Mouse (Mus musculus): ENCODE results near the gene Zmat3.

The Zmat3 gene

GRCm38 (mm10) chr3:32372470-32372869, 6.7 kb upstream of the Zmat3 start:
- DNase-seq (ENCODE audit: low read depth, low spot score) = no peak

- DNase-seq (ENCODE audit: low read depth, low spot score) = no peak
Observed at GRCm38 (mm10) chr3:32371957-32372356, 6.1 kb upstream of the Zmat3 start.

DNA sequence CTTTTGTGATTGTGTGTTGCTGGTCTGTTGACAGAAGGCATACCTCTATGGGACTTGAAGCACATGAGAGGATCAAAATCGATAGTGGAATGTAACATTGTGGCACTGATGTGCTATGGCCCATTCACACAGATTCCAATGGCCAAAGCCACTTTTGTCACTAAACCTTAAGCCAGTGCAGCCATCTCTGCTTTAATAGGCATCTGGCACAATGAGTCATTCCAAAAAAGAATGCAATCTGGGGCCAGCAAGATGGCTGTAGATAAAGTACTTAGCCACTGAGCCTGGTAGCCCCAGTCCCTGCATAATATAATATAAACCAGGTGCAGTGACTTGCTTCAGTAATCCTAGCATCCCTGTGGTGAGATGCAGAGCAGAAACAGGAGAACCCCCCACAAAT, 1.7 kb upstream of the Zmat3 start:
- DNase-seq (ENCODE audit: low read depth, low spot score) = no peak

DNA sequence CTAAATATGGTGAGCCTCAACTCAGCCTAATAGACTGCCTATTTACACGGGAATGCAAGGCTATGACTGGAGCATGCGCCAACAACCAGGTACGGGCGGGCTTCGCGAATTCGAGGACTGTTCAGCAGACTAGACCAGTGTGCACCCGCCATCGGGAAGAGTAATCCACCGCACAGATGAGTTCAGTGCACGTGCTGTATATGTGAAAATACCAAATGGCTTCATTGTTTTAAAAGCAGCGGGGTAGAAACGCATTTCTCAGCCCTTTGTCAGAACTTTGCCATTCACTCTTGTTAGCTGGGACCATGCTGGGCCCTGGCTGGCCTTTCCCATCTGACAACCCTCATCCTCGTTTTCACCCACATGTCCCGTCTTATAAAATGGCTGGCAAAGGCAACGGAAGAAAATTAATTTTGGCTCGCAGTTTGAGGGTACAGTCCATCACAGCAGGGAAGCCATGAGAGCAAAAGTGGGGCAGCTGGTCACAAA, 476 bp upstream of the Zmat3 start:
- DNase-seq (ENCODE audit: low read depth, low spot score) = no peak

DNA sequence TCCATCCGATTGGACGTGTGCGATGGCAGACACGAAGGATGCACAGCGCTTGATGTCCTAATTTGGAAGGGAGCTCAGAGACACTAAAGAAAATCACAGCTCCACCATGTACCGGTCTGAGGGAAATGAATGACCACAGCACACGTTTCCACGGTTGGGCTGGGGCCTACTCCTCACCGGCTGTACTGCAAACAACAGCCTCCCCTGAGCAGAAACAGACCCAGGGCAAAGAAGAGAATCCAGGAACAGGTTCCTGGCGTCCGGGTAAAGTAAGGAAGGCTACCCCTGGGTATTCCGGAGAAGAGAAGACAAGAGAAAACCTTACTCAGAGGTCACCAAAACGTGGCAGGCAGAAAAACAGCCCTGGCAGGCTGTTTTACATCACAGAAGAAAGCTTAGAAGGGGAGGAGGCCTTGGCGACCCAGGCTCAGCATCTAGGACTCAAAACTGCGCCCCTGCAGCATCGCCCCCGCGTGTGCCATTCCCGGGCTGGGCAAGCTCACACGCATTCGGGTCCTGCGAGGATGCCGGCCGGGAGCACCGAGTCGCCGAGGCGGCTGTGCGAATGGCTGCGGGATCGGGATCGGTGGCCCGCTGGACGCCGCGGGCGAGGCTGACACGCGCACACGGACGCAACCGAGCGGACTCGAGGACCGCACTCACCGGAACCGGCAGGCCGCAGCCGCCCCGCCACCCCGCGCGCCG, 821 bp downstream of the Zmat3 start:
- no peak for DNase-seq (ENCODE audit: low read depth, low spot score)

GRCm38 (mm10) chr3:32364195-32364594, 1.6 kb downstream of the Zmat3 start:
- no peak for DNase-seq (ENCODE audit: low read depth, low spot score)

DNA sequence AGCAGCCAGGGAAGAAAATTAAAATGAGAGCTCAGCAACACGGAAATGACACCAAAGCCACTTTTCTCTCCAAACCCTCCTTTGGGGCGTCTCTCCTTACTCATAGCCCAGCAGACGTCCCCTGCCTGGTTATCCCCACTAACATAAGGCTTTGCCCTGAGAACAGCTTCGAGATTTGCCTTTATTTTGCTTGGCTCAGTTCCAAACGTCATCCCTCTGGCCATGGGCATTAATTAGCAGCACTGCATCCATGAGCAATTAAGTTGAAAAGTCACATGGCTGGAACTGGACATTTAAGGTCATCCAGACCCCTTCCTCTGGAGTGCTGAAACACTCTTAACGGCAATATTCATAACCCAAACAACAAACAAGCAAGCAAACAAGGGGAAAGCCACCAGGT, 4.6 kb downstream of the Zmat3 start:
- no peak for DNase-seq (ENCODE audit: low read depth, low spot score)

GRCm38 (mm10) chr3:32347881-32348280, 17.9 kb downstream of the Zmat3 start:
- DNase-seq (ENCODE audit: low read depth, low spot score) = no peak

DNA sequence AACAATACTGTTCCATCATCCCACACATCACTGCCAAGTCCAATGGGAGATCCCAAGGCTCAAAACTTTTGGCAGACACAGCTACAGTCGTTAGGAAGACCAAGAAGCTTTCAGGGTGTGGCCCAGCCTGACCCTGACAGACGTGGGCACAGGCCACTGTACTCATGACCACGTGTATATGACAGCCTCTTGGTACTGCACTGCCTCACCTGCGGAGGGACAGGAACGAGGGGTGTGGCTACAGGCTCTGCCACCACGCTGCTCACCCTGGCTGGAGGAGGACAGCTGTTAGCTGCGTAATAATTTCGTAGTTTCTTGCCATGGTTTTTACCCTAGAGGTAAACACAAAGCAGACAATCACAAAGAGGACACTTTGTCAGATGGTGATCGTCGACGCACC, 20.6 kb downstream of the Zmat3 start:
- no peak for DNase-seq (ENCODE audit: low read depth, low spot score)

- no peak for DNase-seq (ENCODE audit: low read depth, low spot score)
Observed at GRCm38 (mm10) chr3:32344825-32345224, 21.0 kb downstream of the Zmat3 start.

- no peak for DNase-seq (ENCODE audit: low read depth, low spot score)
Observed at GRCm38 (mm10) chr3:32343371-32343770, 22.4 kb downstream of the Zmat3 start.

GRCm38 (mm10) chr3:32341434-32341833, 24.4 kb downstream of the Zmat3 start:
- DNase-seq (ENCODE audit: low read depth, low spot score) = no peak

DNA sequence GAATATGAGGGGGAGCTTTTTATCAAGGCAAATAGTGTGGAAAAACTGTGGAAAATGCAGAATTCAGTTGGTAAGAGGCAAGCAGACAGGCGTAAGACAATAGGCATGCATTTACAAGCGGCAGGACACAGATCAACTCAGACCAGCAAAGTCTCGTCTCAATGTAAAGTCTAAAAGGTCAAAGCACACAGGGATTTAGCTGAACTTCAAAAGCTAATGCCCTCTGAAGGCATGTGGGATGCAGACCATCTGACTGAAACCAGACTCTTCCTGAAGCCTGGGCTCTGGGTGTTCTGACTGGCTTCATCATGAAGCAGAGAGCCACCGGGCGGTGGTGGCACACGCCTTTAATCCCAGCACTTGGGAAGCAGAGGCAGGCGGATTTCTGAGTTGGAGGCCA, 27.6 kb downstream of the Zmat3 start:
- DNase-seq (ENCODE audit: low read depth, low spot score) = no peak

DNA sequence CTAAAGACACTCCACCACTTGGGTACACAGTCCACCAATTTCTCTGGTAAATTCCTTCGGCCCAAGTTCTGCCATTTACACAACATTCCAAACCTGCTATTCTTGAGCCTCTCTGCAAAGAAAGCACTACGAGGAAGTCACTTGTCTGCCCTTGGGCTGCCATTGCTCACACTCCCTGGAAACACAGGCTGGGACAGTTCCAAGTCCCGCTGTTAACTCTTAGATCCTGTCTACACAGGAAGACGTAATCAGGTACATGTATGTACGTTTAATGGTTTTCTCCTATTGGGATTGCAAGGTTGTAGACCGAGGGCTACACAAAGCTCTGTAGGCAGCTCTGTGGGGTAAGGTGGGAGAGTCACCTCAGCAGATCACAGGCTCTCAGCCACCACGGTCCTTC, 28.0 kb downstream of the Zmat3 start:
- no peak for DNase-seq (ENCODE audit: low read depth, low spot score)

- no peak for DNase-seq (ENCODE audit: low read depth, low spot score)
Observed at GRCm38 (mm10) chr3:32334901-32335300, 30.9 kb downstream of the Zmat3 start.

DNA sequence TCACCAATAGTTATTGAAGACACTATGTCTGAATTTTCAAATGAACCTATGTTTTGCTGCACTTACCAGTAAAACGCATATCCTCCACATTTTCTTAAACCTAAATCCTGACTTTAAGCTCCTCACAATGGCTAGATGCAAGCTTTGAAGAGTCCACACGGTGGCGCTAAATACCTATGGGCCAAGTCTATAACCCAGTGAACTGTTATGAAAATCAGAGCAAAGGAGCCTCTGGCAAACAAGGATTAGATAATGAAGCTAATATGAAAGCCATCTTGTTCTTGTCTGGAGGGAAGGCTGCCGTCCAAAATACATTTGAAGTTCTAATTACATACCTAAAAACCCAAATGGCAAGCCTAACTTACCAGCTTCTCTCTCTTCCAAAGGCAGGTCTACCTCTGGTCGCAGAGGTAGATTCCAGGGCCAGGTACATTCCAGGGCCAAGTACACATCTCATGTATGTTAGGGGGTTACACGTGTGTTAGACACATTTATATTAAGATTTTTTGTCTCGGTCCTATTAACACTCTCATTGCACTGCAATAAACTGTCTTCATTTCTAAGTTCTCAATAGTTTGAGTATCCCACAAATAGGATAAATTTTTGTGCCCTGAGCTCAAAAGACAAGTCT, 32.2 kb downstream of the Zmat3 start:
- peak; percentile 81 for DNase-seq (ENCODE audit: low read depth, low spot score)

DNA sequence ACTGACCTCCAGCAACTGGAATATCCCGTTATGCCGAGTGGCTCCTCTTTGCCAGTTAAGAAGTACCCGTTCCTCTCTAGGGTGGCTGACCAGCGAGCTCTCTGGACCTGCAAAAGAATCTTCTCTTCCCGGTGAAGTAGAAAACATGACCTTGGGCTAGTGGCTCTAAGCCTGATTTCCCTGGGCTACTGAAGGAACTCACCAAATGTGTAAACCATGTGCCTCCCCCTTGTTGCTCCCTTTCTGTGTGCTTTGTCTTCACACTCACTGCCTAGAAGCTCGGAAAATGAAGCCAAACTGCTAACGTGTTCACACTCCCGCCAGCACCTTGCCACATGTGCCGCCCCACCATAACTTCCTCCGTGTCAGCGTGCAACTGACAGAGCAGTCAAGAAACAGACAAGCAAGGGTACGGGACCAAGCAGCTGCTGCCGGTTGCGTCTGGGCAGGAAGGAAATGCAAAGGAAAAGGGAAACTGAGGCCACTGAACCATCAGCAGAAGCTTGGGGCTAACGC, 47.9 kb downstream of the Zmat3 start:
- no peak for DNase-seq (ENCODE audit: low read depth, low spot score)

- DNase-seq (ENCODE audit: low read depth, low spot score) = peak; percentile 23
Observed at GRCm38 (mm10) chr3:32317165-32317900, 48.5 kb downstream of the Zmat3 start.

DNA sequence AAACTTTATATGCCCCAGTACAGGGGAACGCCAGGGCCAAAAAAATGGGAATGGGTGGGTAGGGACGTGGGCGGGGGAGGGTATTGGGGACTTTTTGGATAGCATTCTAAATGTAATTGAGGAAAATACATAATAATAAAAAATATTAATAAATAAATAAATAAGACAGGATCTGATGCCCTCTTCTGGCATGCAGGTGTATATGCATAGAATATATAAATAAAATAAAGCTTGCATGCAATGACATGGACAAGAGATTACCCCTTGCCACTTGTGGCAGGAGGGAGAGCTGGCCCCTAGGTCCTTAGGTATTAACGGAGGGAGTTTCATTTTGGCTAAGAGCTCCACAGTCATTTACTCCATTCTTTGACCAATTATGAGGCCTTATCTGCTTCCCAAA, 51.1 kb downstream of the Zmat3 start:
- no peak for DNase-seq (ENCODE audit: low read depth, low spot score)

DNA sequence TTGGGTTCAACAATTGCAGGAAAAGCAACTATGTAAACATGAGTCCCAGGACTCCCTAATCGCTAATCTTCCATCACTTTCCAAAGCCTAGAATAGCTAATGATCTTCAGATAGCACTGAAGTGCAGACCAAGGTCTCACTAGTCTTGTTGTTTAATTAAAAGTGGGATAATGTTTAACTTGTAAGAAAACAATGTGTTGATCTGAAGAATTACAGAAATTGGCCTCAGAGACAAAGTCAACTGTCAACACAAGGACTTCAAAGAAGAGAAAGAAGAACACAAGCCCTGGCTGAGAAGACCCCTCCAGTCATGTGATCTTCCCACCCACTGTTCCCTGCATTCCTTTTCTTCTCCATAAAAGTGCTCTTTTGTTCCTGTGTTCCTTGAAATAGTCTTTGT, 61.6 kb downstream of the Zmat3 start:
- DNase-seq (ENCODE audit: low read depth, low spot score) = no peak

DNA sequence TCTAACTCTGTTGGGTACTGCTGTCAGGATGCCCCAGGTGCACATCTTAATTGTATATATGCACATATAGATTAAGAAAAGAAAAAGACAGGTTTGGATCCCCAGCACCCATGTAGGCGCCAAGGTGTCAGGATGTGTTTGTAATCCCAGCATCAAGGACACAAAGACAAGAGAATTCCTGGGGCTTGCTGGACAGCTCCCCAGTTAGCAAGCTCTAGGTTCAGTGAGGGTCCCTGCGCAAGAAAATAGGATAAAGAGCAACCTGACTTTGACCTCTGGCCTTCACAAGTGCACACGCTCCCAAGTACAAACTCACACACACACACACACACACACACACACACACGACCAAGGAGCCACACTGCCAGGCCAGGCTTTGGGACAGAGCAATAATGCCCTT, 73.8 kb downstream of the Zmat3 start:
- no peak for DNase-seq (ENCODE audit: low read depth, low spot score)
